23 mouse cellular contexts compared by ENCODE assay signal in genomic region chr4:111737551-111737950, GRCm38 (mm10).
"Had no signal": no experiment of that assay in that cellular context is flagged by ENCODE, and none has a peak within 500 bp of the region (broad histone marks: within the 10 kb centered on the region; RNA-seq: fewer than 3 reads in every experiment).

No protein-coding gene starts in this region.

- DNase-seq: forebrain, postnatal 0 days; gastrocnemius, postnatal 14 days; gastrocnemius, postnatal 36 days; heart, adult 11 months; heart, adult 2 months; heart, postnatal 14 days; heart, postnatal 36 days; kidney, adult 11 months; kidney, postnatal 10 days; layer of hippocampus, adult 9-11 months; layer of hippocampus, postnatal 36 days; left cerebral cortex, postnatal 4 days had no signal

- H3K27ac ChIP-seq: heart, adult 2 months; heart, embryonic 13.5 days; heart, embryonic 15.5 days; hindbrain, embryonic 13.5 days; hindbrain, embryonic 15.5 days; hindbrain, postnatal 0 days; kidney, embryonic 15.5 days; limb, embryonic 13.5 days; limb, embryonic 15.5 days; liver, embryonic 12.5 days; liver, embryonic 14.5 days had no signal

- H3K9ac ChIP-seq: forebrain, postnatal 0 days; heart, embryonic 13.5 days; heart, embryonic 15.5 days; hindbrain, embryonic 13.5 days; hindbrain, embryonic 15.5 days; kidney, embryonic 15.5 days; limb, embryonic 13.5 days; limb, embryonic 15.5 days; liver, embryonic 12.5 days; liver, embryonic 14.5 days had no signal

- H3K4me3 ChIP-seq: heart, adult 2 months; heart, embryonic 13.5 days; heart, embryonic 15.5 days; hindbrain, embryonic 13.5 days; hindbrain, embryonic 15.5 days; kidney, embryonic 15.5 days; limb, embryonic 13.5 days; limb, embryonic 15.5 days; liver, embryonic 12.5 days had no signal

- H3K9me3 ChIP-seq: heart, embryonic 13.5 days; heart, embryonic 15.5 days; hindbrain, embryonic 13.5 days; hindbrain, embryonic 15.5 days; kidney, embryonic 15.5 days; limb, embryonic 13.5 days; limb, embryonic 15.5 days; liver, embryonic 12.5 days had no signal

- H3K36me3 ChIP-seq: heart, embryonic 13.5 days; heart, embryonic 15.5 days; hindbrain, embryonic 13.5 days; hindbrain, embryonic 15.5 days; kidney, embryonic 15.5 days; limb, embryonic 13.5 days; limb, embryonic 15.5 days; liver, embryonic 12.5 days had no signal

- ATAC-seq: forebrain, postnatal 0 days; hindbrain, postnatal 0 days; liver, embryonic 12.5 days had no signal

- H3K4me2 ChIP-seq: heart, embryonic 11.5 days; heart, embryonic 13.5 days; heart, embryonic 15.5 days; hindbrain, embryonic 13.5 days; hindbrain, embryonic 15.5 days; kidney, embryonic 15.5 days; limb, embryonic 13.5 days; limb, embryonic 15.5 days; liver, embryonic 12.5 days had no signal

- H3K4me1 ChIP-seq: heart, embryonic 13.5 days; heart, embryonic 15.5 days; hindbrain, embryonic 13.5 days; hindbrain, embryonic 15.5 days; kidney, embryonic 15.5 days; limb, embryonic 13.5 days; limb, embryonic 15.5 days; liver, embryonic 12.5 days had no signal

- H3K27me3 ChIP-seq: heart, embryonic 13.5 days; heart, embryonic 15.5 days; hindbrain, embryonic 13.5 days; hindbrain, embryonic 15.5 days; kidney, embryonic 15.5 days; limb, embryonic 13.5 days; limb, embryonic 15.5 days; liver, embryonic 12.5 days had no signal
